Mouse (Mus musculus): ENCODE measurements around the gene Fndc11.

DNA sequence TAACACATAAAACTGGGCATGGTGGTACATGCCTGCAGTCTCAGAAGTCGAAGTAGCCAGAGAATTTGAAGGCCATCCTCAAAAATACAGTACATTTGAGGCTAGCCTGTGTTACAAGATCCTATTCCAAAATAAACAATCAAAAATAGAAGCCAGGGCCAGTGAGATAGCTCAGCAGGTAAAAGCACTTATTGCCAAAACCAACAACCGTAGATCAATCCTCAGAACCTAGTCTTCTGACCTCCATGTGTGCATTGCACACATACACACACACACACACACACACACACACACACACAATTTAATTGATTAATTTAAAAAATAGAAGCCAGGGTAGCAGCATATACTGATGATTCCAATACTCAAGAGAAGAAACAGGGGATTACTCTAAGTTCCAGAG is 47.0 kb downstream of the Fndc11 start:
- TF ChIP-seq POLR2A (IDR thresholded peaks at IDR 0.05; ENCODE audit: insufficient read depth, low read depth, low read length) (no peak), CTCF (IDR thresholded peaks at IDR 0.05; ENCODE audit: insufficient read depth, low read depth, low read length) (no peak)

Measured in olfactory bulb, adult 2 months (tissue).